Mouse (Mus musculus) layer of hippocampus, adult 11-12 months (tissue): Measurements from ENCODE around the gene Mylk2.

Experiments used
- DNase-seq: peaks from one replicate; pipeline ENCODE4 v3.0.0; 2022; ENCODE audit warnings: low spot score

Mylk2 gene

DNA sequence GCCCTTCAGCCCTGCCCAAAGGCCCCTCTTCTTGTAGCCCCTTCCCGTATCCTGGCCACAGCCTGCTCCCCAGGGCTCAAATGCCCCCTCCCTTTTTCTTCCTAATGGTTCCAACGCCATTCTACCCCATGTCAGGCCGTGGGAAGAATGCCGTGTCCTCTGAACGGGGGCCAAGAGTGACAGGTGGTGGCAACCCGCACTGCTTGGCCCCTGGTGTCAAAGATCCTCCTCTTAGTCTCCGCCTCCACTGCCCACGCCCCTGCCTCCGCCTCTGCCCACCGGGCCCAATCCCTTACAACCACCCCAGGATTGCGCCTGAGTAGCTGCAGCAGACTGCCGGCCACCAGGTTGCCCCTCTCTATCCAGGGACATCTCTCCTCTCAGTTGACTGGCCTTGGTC, at the start of gene Mylk2:
TSS of gene Mylk2 (plus strand) at position 322 of the 400 bp plus-strand sequence.
- DNase-seq, result no peak

DNA sequence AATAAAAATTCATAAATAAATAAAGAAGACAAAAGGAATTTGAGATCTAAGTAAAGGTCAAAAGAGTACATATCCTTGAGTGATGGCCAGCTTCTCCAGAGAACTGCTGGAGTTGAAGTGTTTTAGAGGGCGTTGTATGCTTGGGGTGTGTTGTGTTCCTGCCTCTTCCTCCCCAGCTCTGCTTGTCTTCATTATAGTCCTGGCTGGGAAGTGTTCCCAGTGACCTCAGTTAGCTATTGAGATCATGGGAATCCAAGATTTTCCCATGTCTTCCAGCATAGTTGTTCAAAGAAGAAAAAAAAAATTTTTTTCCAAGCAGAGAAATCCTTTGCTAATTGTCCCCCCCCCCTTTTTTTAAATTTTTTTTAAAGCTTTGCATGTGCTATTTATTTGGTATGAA, 49.3 kb upstream of the Mylk2 start:
- DNase-seq, result no peak

DNA sequence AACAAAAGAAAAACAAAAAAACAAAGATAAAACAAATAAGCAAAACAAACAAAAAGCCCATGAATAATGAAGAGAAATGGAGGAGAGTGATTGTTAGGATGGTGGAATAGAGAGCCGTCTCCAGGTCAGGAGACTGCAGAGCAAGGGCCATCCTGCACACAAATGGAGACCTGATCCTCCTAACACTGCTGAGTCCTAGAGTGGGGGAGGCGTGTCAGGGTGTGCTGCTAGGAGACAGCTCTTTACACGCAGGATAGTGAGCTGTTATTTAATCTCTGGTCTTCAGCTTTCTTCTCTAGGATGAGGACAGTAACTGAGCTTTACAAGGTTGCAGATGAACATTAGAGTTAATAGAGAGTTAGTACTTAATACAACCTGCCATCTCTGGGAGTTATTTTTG, 48.5 kb upstream of the Mylk2 start:
- DNase-seq, result no peak

DNA sequence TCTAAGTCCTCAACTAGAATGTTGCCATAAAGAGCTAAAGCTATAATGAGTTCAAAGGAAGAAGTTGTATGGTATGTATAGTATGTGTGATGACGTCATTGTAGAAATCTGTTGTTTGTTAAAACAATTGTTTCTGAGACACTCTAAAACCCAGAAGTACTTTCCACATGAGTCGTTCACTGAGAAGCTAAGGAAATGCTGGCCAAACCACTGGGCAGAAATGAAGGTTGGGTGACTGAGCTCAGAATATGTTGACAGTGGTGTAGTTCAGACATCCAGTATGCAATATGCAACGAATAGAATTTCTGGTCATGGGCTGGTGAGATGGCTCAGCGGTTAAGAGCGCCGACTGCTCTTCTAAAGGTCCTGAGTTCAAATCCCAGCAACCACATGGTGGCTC, 47.8 kb upstream of the Mylk2 start:
- no peak for DNase-seq

DNA sequence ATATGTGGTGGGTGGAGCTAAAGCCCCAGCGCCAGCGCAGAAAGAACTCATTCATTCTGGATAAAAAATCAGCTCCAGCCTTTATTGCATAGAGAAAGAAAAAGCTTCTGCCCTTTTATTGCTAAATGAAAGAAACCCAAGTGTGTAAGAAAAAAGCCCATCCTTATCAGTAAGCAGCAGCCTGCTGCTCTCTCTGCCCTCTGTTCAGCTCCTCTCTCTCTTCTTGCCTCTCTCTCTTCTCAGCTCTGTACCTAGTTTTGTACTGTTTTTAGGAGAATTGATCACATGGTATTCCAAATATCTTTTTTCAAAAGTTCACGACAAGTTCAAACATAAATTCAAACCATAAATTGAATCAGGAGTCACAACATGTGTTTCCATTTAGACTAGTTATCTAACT, 32.9 kb upstream of the Mylk2 start:
- DNase-seq, result no peak

DNA sequence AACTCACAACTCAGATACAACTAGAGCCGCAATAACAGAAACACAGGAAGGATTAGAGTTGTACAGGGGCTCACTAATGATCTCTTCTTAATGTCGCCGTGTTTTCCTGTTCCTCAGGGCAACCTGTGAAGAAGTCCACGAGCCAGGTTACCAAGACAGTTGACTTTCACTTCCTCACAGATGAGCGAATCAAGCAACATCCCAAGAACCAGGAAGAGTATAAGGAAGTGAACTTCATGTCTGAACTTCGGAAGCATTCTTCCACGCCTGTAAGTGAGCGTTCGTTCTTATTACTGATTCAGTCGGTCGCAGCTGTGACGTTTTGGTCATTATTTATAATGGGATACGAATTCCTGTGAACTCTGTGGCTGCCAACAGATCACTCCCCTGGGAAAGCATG, 30.3 kb upstream of the Mylk2 start:
- DNase-seq, result no peak

DNA sequence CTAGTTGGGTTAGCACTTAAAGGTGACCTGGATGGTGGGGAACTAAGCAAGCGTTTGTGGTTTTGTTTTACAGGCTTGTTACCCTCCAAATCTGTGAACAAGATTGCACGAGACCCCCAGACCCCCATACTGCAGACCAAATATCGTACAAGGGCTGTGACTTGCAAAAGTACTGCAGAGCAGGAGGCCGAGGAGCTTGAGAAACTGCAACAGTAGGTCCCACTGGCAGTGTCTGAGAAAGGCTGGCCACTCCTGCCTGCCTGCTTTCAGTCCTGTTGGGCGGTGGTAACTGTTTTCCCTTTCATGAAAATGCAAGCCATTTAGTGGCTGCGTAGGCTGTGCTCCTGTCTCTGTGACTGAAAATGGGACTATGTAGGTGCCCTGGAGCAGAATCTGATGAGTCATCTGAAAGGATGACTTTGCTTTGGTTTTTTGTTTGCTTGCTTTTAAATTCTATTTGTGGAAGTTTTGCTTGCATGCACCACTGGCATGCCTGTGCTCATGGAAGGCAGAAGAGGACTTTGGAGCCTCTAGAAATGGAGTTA, 27.0 kb upstream of the Mylk2 start:
- peak; percentile 28 for DNase-seq

DNA sequence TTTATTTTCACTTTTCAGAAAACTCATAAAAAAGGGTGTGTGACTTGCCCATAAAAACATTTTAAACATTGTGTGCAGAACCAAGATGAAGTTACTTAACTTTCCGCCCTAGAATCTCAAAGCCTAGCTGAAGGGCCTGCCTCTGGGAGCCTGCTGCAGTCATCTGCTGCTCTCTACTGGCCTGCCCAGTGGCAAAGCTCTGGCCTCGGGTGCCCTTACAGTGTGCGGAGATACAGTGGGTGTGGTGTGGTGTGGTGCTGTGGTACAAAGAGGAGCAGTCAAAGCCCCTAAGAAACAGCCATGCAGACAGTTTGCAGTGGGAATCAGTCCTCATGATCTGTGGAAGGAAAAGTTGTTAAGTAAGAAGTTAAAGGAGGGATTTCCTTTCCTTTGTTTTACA, 23.9 kb upstream of the Mylk2 start:
- DNase-seq, result no peak

DNA sequence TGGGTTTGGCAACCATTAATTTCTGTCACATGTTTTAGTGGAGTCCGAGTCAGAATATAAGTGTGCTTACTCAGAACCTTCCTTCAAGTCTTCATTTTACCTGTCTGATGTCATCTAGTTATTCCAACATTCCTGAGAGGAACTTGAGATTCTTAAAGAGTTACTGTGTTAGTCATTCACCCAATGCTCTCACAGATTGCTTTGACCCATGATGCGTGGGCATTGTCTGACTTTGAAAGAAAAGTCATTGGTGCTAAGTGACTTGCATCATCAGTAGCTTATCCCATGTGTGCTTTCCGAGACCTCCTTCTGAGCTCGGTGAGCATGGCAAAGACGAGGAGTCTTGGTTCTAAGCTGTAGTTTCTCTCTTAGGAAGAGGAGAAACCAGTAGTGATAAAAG, 22.4 kb upstream of the Mylk2 start:
- no peak for DNase-seq

DNA sequence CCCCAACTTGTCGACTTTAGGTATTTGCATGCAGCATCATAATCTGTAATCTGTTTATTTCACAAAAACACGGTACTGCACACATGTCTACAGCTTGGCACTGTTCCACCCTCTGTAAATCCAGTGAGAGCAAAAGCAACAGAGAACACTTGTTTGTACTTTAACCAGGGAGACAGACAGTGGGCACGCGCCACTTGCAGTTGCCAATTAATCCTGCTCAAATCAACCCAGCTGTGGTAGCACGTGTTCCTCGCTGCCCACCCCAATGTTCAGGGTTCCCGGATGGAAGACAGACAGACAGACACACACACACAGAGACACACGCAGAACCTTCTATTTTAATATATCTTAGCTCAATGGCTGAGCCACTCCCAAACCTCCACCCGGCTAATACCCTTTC, 15.3 kb upstream of the Mylk2 start:
- DNase-seq, result no peak

DNA sequence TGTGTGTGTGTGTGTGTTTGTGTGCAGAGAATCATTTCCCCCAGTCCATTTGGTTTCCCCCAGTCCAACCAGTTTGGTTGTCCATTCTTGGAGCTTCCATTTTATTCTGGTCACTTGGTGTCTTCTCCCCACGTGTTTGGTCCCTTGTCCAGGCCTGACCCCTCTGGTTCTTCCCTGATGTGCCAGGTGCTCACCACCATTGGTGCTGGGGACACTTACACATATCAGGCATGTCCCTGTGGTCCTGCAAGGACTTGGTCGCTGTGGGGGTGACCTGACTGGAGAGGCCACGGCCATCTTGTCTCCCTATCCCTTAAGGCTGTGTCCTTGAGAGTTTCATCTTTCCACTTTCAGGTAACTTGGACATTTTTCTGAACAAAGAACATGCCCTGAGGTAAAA, 14.2 kb upstream of the Mylk2 start:
- no peak for DNase-seq

DNA sequence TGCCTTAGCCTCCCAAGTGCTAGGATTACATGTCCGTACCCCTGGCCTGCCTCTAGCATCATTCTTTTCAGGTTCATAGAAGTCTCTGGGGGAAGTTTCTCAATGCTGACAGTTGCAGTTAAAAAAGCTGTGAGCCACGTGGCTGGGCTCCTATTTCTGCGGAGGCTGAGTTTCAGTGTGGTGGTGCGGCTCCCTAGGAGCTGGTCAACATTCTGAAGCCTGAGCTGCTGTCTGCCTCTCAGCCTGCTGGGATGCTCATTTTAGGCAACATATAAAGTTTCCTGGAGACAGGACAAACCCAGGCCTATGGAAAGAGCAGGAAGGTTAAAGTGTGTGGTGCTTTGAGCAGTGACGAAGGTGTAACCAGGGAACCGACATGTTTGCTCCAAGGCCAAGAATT, 12.1 kb upstream of the Mylk2 start:
- no peak for DNase-seq

DNA sequence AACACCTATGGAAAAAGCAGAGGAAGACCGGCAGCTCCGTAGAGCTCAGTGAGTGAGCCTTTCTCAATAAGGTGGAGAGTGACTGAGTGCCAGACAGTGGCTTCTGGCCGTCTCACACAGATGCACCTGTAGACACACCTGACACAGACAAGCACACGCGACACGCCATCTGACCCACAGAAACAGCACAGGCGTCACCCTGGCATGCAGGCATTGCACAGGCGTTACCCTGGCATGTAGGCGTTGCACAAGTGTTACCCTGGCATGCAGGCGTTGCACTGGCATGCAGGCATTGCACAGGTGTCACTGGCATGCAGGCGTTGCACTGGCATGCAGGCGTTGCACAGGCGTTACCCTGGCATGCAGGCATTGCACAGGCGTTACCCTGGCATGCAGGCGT, 9.9 kb upstream of the Mylk2 start:
- no peak for DNase-seq

DNA sequence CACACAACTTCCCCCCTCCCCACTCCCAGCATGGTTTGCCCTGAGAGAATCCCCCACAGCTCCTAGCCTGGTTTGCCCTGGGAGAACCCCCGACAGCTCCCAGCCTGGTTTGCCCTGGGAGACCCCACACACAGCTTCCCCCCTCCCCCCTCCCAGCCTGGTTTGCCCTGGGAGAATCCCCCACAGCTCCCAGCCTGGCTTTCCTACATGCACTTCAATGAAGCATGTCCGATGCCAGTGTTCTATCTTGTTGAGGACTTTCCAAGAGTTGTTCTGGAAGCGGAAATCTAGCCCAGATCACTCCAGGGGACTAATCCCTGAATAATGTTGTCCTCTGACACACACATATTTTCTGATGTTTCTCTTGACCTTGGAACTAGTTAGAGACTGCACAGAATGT, 8.5 kb upstream of the Mylk2 start:
- no peak for DNase-seq

DNA sequence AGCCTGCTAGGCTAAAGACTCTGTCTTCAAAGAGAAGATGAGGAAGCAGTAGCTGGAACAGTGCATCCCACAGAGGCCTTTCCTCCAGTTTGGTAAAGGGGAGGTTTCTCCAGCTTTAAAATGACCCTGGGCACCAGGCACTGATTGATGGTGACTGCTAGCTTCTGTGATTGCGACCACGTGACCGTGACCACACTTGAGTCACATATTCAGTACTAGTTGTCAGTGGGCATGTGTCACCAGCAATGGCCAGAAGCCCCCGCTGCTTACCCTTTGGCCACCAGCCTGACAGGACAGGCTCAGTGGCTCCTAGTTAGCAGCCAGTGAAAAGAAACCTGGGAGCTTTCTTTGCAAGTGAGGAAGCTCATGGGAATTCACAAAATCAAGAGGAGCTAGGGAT, 7.6 kb upstream of the Mylk2 start:
- DNase-seq, result no peak

DNA sequence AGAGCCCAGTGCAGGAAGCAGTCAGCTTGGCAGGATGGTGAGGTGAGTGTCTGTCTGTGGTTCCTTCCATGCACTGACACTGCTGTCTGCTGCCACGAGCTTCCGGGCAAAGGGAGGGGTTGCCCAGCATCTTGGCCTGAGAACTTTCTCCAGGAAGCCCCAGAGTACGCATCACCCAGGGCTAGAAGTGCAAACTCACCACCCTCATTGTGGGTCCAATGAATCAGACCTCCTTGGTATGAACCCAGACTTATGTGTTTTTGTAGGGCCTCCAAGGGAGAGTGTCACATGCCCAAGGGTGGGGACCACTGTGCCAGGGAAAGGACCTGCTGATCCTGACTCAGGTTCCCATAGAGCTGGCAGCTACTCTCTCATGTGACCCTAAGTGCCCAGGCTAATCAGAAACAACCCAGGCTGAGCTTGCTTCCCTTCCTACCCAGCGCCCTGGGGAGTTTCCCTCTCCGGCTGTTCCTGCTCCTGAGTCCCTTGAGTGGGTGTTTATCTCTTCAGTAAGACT, 7.0 kb upstream of the Mylk2 start:
- DNase-seq, result no peak

DNA sequence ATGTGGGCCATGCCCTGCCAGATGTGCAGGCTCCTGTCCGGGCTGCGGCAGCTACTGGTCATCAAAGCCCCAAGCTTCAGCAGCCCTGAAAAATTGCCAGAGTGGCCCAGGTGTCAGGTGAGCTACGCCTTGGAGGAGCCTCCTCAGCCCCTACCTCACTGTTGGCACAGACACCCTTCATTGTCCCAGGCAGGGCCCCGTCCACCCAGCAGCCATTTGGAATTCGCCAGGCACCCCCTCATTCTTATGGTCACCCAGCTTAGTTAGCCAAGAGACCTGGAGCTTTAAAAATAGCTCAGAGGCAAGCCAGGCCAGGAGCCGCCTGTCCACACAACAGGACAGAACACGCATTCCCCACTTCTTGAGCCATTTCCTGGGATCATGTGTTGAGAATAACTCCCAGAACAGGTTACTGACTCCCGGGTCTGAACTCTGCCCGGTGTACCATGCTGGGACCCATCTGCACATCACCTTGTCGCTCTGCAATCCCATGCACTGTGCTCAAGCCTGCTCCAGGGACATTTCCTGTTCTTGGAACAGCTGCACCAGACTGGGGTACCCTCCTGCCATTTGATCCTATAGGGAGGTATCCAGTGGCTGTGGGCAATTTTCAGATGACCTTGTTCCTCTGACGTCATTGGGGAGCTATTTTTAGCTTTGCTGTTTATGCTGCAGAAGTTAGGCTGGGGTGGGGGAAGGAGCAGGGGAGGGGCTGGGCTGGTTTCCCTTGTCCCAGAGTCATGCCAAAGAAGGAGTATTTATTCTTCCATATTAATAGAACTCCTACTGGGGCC, 5.9 kb upstream of the Mylk2 start:
- DNase-seq, result no peak

DNA sequence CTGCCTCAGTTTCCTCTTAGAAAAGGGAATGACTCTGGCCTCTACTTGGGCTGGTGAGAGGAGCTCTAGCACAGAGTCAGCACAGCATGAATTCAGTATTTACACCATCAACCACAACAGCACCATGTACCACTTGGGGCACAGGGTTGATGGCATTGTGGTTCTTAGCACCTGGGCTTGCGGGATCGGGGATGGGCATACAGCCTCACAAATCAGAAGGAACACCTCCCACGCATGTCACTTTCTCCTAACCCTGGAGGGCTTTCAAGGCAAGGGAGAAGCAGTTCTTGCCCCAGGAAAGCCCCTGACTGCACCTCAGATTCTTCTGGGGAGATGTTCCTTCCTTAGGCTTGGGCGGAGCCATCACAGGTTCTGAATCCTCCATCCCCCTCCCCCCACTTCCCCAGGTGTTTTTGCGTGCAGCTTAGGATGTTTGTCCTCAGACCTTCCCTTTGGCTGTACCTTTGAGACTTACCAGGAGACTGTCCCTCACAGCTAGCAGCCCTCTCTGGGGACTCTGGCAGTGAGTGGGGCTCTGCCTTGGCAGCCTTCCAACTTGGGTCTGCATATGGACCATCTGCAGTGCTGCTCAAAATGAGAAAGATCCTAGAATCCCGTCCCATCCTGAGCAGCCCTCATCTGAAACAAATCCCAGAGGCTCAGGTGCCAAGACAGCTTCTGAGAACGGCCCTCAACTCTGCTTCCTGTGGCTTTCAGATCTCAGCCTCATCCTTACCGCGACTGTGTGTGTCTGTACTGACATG, 4.7 kb upstream of the Mylk2 start:
- no peak for DNase-seq

DNA sequence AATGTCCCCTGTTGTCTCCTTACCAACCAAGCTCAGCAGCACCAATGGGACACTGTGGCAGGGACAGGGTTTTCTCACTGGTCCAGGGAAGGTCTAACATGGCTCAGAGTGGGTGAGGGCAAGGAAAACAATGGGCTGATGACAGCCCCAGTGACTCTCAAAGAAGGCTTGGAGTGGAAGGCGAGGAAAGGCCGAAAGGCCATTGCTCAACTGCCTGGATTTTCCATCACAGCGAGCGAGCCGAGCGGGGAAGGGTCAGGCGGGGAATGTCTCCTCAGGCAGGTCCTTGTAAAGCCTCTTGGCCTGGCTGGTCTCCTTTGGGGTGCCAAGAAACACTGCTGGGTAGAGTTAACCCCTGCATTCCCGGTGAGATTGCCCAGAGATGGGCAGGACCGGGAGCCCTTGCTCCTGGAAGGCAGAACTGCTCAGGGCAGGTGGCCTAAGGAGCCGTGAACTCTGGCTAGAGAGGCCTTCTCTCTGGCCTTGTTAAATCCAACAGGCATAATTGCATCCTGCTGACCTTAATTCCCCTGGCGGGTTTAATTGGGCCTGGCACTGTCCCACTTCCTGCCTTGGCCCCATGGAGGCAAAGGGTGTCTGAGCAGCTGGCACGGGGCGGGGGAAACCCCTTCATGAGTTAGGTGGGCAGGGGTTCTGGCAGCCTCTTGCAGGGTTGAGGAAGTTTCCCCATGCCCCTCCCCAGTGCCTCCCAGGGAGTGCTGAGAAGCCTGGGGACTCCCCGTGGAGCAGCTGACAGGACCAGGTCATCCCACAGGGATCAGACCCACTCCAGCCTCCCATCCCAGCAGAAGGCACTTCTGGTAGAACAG, 3.8 kb upstream of the Mylk2 start:
- DNase-seq, result no peak

DNA sequence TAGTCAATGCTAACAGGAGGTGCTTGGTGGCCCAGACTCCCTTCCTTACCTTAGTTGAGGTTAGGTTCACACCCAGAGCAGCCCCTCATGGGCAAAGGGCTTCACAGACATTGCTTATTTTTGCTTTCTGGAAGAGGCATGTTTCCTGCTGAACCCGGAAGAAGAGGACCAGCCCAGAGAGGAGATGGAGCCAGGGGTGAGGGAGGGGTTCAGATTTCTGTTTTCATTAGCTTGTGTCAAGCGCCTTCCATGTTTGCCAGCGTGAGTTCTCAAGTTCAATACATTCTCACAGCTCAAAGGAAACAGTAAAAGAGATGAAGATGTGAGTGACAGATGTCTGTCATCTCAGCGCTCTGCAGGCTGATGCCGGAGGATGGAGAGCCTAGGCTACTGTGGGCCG, 1.3 kb upstream of the Mylk2 start:
- DNase-seq, result no peak

DNA sequence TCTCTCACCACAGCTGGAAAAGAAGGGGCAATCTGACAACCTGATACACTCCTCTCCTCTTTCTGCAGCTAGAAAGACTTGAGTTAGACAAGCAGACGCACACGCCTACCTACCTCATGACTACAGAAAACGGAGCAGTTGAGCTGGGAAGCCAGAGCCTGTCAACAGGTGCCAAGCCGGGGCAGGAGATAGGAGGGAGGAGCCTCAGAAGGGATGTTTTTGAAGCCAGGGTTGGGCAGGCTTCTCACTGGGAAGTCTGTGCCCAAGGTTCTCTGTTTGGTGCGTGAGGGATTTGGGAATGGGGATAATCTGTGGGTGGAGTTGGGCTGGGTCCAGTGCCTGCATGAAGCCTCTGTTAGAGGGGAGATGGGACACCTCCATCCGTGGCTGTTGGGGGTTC, 280 bp downstream of the Mylk2 start:
- DNase-seq, result no peak

DNA sequence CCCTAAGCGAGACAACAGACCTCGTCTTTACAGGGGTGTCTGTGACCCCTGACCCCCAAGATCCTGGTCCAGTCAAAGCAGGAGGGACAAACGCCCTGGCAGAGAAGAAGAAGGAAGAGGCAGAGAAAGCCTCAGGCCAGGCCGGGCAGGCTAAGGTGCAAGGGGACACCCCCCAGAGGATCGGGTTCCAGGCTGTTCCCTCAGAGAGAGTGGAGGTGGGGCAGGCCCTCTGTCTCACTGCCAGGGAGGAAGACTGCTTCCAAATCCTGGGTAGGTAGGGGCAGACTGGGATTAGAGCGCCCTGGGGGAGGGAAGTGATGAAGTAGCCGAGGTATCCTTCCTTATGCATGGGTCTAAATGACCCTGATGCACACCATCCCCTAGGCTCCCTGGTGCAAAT, 2.3 kb downstream of the Mylk2 start:
- no peak for DNase-seq
